Mouse (Mus musculus) embryonic fibroblast, embryonic 13.5 days (primary cell): ENCODE measurements around the gene Hoxd8.

ENCODE experiments used
- CTCF ChIP-seq: IDR thresholded peaks from 2 replicates; pipeline ENCODE4 v1.5.1; 2011; ENCODE audit warnings: mild to moderate bottlenecking, control low read depth, low read length, moderate library complexity, borderline replicate concordance; ENCODE audit not compliant: insufficient read depth
- POLR2A ChIP-seq: IDR thresholded peaks from 2 replicates; pipeline ENCODE4 v1.6.1; 2011; ENCODE audit warnings: low read depth, mild to moderate bottlenecking, control low read depth, low read length, moderate library complexity

DNA sequence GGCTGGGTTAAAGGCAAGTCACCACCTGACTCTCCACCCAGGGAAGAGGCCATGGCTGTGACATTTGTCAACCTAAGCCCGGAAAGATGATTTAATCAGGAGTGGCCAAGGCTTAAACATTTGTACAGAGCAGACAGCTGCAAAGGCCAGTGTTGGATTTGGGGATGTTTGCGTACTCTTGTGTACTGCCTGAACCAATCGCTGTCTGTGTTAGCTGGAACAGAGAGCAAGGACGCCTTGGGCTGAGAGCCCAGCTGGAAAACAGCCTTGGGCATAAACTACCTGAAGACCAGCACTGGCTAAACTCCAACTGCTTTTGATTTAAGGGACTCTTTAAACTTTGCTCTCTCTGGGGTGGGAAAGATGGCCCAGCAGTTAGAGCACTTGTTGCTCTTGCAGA lies 4.3 kb downstream of the Hoxd8 start:
- TF ChIP-seq POLR2A, result no peak
- TF ChIP-seq CTCF, result no peak
